Mouse (Mus musculus) CH12.LX (cell line): ENCODE measurements at regions not wholly inside any gene's neighbourhood (a gene's known extent, or its start where the extent isn't known, plus 50 kb on each side); places are given as distances from the start of the nearest gene placed in this dataset.

ENCODE experiments used
- DNase-seq: peaks from one replicate; pipeline ENCODE4 v3.0.0-alpha.2; 2013; ENCODE audit errors: extremely low read depth
- H3K27ac ChIP-seq: 2 replicates; pipeline ENCODE4 v1.5.1; 2012; ENCODE audit warnings: low read depth, mild to moderate bottlenecking, control low read depth, moderate library complexity; ENCODE audit not compliant: insufficient read depth
- H3K27me3 ChIP-seq: replicated peaks from 2 replicates; pipeline ENCODE3; 2012; ENCODE audit warnings: inconsistent platforms
- H3K36me3 ChIP-seq, 2 experiments: replicated peaks in 1 of 2; 2 replicates each; pipeline versions ENCODE3 to v1.6.1; 2012; ENCODE audit warnings: inconsistent platforms in 1 of 2, low read length in 1 of 2, mild to moderate bottlenecking in 1 of 2, mixed read lengths in 1 of 2, moderate library complexity in 1 of 2; ENCODE audit not compliant: control insufficient read depth in 1 of 2, insufficient read depth in 1 of 2
- H3K4me1 ChIP-seq, 2 experiments: 2 replicates each; pipeline ENCODE4 v1.6.1; 2012; ENCODE audit warnings: inconsistent platforms in 1 of 2, moderate library complexity in 1 of 2; ENCODE audit not compliant: insufficient read depth in 2 of 2, control insufficient read depth in 1 of 2
- H3K4me2 ChIP-seq: 2 replicates; pipeline ENCODE4 v1.6.1; 2012; ENCODE audit warnings: low read depth, mild to moderate bottlenecking, control low read depth; ENCODE audit not compliant: poor library complexity, insufficient read depth, severe bottlenecking
- H3K4me3 ChIP-seq, 3 experiments: fragments of 150-350 bp in 1 of 3; sonication (generic) in 1 of 3; replicated peaks in 1 of 3; 2 replicates each; pipeline versions ENCODE3 to v1.5.1; 2011 to 2012; ENCODE audit warnings: low read depth in 2 of 3, low read length in 2 of 3, mild to moderate bottlenecking in 2 of 3, moderate library complexity in 2 of 3, control low read depth in 1 of 3, improper control_type of control experiment in 1 of 3, inconsistent platforms in 1 of 3, mixed read lengths in 1 of 3; ENCODE audit not compliant: poor library complexity in 1 of 3
- H3K79me2 ChIP-seq: replicated peaks from 2 replicates; pipeline ENCODE4 v1.6.1; 2012; ENCODE audit warnings: mild to moderate bottlenecking, moderate library complexity; ENCODE audit not compliant: control insufficient read depth, poor library complexity, insufficient read depth, severe bottlenecking; ENCODE audit errors: extremely low read depth
- H3K9ac ChIP-seq: 2 replicates; pipeline ENCODE4 v1.6.1; 2012; ENCODE audit warnings: low read depth, mild to moderate bottlenecking, control low read depth, moderate library complexity; ENCODE audit not compliant: insufficient read depth
- H3K9me3 ChIP-seq: replicated peaks from 2 replicates; pipeline ENCODE3; 2012; ENCODE audit warnings: low read length, inconsistent platforms, mixed read lengths
- CHD2 ChIP-seq: IDR thresholded peaks from 2 replicates; pipeline ENCODE4 v1.6.1; 2011; ENCODE audit warnings: low read length, improper control_type of control experiment
- E2F4 ChIP-seq: IDR thresholded peaks from 2 replicates; pipeline ENCODE4 v1.6.1; 2011; ENCODE audit warnings: low read depth, low read length, improper control_type of control experiment; ENCODE audit not compliant: insufficient replicate concordance
- EP300 ChIP-seq: IDR thresholded peaks from 2 replicates; pipeline ENCODE4 v1.6.1; 2011; ENCODE audit warnings: low read length, improper control_type of control experiment
- GABPA ChIP-seq: IDR thresholded peaks from 2 replicates; pipeline ENCODE4 v1.6.1; 2012; ENCODE audit warnings: low read depth, low read length, improper control_type of control experiment, inconsistent platforms; ENCODE audit not compliant: insufficient replicate concordance
- IRF4 ChIP-seq: IDR thresholded peaks from 2 replicates; pipeline ENCODE4 v1.6.1; 2014; ENCODE audit warnings: low read depth, mild to moderate bottlenecking, inconsistent platforms, low read length, improper control_type of control experiment
- JUND ChIP-seq: conservative IDR thresholded peaks from 2 replicates; pipeline ENCODE4 v1.6.1; 2011; ENCODE audit warnings: low read depth, low read length, improper control_type of control experiment
- KAT2A ChIP-seq: IDR thresholded peaks from 2 replicates; pipeline ENCODE4 v1.6.1; 2012; ENCODE audit warnings: low read length, improper control_type of control experiment, inconsistent platforms; ENCODE audit not compliant: insufficient replicate concordance
- MAFK ChIP-seq: IDR thresholded peaks from 2 replicates; pipeline ENCODE4 v1.6.1; 2011; ENCODE audit warnings: low read length, improper control_type of control experiment; ENCODE audit not compliant: insufficient replicate concordance
- MAZ ChIP-seq: IDR thresholded peaks from 2 replicates; pipeline ENCODE4 v1.6.1; 2012; ENCODE audit warnings: low read depth, mild to moderate bottlenecking, inconsistent platforms, low read length, improper control_type of control experiment, moderate library complexity
- MEF2A ChIP-seq: IDR thresholded peaks from 2 replicates; pipeline ENCODE4 v1.6.1; 2014; ENCODE audit warnings: low read depth, mild to moderate bottlenecking, inconsistent platforms, low read length, improper control_type of control experiment, borderline replicate concordance
- MYC ChIP-seq: IDR thresholded peaks from 2 replicates; pipeline ENCODE4 v1.6.1; 2011; ENCODE audit warnings: low read depth, mild to moderate bottlenecking, improper control_type of control experiment, low read length
- NELFE ChIP-seq: IDR thresholded peaks from 2 replicates; pipeline ENCODE4 v1.6.1; 2011; ENCODE audit warnings: low read depth, low read length, improper control_type of control experiment
- NRF1 ChIP-seq: IDR thresholded peaks from 2 replicates; pipeline ENCODE4 v1.6.1; 2014; ENCODE audit warnings: low read depth, mild to moderate bottlenecking, inconsistent platforms, low read length, improper control_type of control experiment, moderate library complexity
- POLR2A ChIP-seq: IDR thresholded peaks from 2 replicates; pipeline ENCODE4 v1.6.1; 2011; ENCODE audit warnings: low read depth, mild to moderate bottlenecking, improper control_type of control experiment, low read length
- RAD21 ChIP-seq: IDR thresholded peaks from 2 replicates; pipeline ENCODE4 v1.6.1; 2011; ENCODE audit warnings: low read depth, mild to moderate bottlenecking, low read length, improper control_type of control experiment, moderate library complexity
- RCOR1 ChIP-seq: conservative IDR thresholded peaks from 2 replicates; pipeline ENCODE4 v1.6.1; 2012; ENCODE audit warnings: low read depth, mild to moderate bottlenecking, inconsistent platforms, low read length, improper control_type of control experiment
- TBP ChIP-seq: conservative IDR thresholded peaks from 2 replicates; pipeline ENCODE4 v1.6.1; 2011; ENCODE audit warnings: low read depth, low read length, improper control_type of control experiment
- TCF12 ChIP-seq: IDR thresholded peaks from 2 replicates; pipeline ENCODE4 v1.6.1; 2014; ENCODE audit warnings: low read depth, mild to moderate bottlenecking, inconsistent platforms, low read length, improper control_type of control experiment
- USF1 ChIP-seq: IDR thresholded peaks from 2 replicates; pipeline ENCODE4 v1.6.1; 2014; ENCODE audit warnings: low read depth, mild to moderate bottlenecking, inconsistent platforms, low read length, improper control_type of control experiment
- ZKSCAN1 ChIP-seq: IDR thresholded peaks from 2 replicates; pipeline ENCODE4 v1.6.1; 2012; ENCODE audit warnings: low read depth, inconsistent platforms, low read length, improper control_type of control experiment, borderline replicate concordance
- ZMIZ1 ChIP-seq: IDR thresholded peaks from 2 replicates; pipeline ENCODE4 v1.6.1; 2012; ENCODE audit warnings: low read depth, mild to moderate bottlenecking, inconsistent platforms, low read length, improper control_type of control experiment
- ZNF384 ChIP-seq: IDR thresholded peaks from 2 replicates; pipeline ENCODE4 v1.6.1; 2012; ENCODE audit warnings: low read depth, low read length, improper control_type of control experiment, inconsistent platforms
- dilution Hi-C: fragments of 300-500 bp; cut with MboI; formaldehyde crosslinking; loops from 2 replicates; pipeline ENCODE4 v1.14.3; 2020; ENCODE audit warnings: low sequenced_read_pairs; ENCODE audit not compliant: extremely low pct_unique_long_range_greater_than_20kb, extremely low pct_ligation_motif_present
- in situ Hi-C: fragments of 300-500 bp; cut with MboI; formaldehyde crosslinking; loops from 3 replicates; pipeline ENCODE4 v1.14.3; 2019; ENCODE audit warnings: low sequenced_read_pairs, low pct_ligation_motif_present, low pct_unique_long_range_greater_than_20kb, mixed read lengths

DNA sequence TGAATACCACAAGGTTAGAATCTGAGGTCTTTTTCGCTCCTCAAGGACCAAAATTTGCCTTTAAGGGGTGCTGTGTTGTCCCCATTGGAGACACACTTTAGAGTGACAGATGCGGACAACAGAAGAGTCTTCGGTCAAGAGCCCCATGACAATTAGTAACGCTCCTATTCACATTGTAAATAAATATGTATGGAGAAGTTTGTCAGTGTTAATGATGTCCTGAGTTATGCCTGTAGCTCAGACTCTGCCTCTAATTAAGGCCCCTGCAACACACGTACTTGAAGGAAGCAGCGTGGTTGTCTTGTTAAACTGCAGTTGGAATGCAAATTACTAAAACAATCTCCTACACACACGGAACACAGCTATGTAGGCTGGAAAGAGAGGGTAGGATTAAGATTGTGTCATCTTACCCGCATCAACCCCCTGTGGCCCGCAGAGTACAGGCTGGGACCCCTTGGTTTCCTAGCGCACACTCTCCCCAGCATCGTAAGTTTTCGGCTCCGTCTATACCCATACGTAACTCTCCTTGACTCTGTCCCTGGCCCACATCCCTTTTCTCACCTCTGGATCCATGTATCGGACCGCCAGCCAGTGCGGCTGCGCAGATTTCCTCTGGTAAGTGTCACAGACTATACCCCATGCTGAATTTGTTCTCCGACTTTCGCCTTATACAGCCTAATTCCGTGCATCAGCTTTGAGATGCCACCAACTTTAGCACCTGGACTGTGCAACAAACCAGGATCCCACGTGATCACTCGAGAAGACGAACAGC is 73.6 kb upstream of the Arid2 start:
- dilution Hi-C loops: no loop called here
- H3K9ac ChIP-seq: no peak overlapping the region

DNA sequence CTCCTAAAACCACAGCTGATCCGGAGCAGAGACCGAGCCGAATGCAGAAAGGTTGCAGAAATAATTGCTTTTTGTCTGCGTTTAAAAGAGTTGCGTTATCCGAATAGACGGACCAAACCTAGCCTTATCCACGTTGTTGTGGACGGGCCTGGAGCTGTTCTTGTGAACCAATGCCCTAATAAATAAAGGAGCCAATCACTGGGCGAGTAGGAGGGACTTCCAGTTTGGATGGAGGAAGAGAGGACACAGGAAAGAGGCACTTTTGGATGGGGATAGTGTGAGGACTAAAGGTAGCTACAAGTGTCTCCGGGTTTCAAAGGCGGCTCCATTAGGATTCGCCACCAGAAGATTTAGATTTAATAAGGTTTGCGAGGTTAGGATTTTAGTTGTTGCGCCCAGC is 69.4 kb upstream of the Arid2 start:
- dilution Hi-C loops: no loop called here
- in situ Hi-C loops: no loop called here

More for the DNA sequence above, 73.6 kb upstream of the Arid2 start:
- H3K27ac ChIP-seq: no peak overlapping the region
- in situ Hi-C loops: no loop called here
- no peaks in the 10 kb centered on the region for H3K36me3 ChIP-seq
- H3K4me2 ChIP-seq: no peak overlapping the region
- no peaks in the 10 kb centered on the region for H3K4me1 ChIP-seq
- no peaks in the 10 kb centered on the region for H3K79me2 ChIP-seq
- no peak overlapping the region for H3K4me3 ChIP-seq
- TF ChIP-seq ZMIZ1 (no peak), NRF1 (no peak), E2F4 (no peak)
- DNase-seq: no peak
- H3K27me3 ChIP-seq: no peaks in the 10 kb centered on the region
- no peaks in the 10 kb centered on the region for H3K9me3 ChIP-seq

DNA sequence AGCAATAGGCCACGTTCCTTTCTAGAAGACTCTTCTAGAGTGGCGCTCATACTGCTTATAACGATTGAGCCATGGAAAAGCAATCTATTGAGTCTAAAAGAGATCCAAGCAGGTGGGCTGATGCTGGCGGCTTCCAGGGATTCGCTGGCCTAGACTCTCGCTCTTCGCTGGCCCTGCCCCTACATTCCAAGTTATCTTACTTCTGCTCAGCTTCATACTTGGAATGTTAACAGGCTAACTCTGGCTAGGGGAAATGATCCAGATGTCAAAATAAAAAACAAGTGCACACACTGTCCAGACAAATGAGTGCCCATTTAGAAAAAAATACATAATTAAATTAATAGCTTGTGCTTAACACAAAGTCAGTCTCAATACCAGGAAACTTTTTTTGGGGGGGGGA is 67.6 kb upstream of the Arid2 start:
- no peaks in the 10 kb centered on the region for H3K36me3 ChIP-seq
- in situ Hi-C loops (no loop called here), dilution Hi-C loops (no loop called here)
- no peaks in the 10 kb centered on the region for H3K9me3 ChIP-seq
- no peaks in the 10 kb centered on the region for H3K4me1 ChIP-seq
- H3K27ac ChIP-seq: no peak overlapping the region
- DNase-seq: no peak
- no peak overlapping the region for H3K9ac ChIP-seq
- H3K27me3 ChIP-seq: no peaks in the 10 kb centered on the region
- H3K4me2 ChIP-seq: no peak overlapping the region
- no peaks in the 10 kb centered on the region for H3K79me2 ChIP-seq
- TF ChIP-seq RCOR1 (no peak), NELFE (no peak), IRF4 (no peak), ZKSCAN1 (no peak), MEF2A (no peak), TCF12 (no peak), ZNF384 (no peak), GABPA (no peak), TBP (no peak), JUND (no peak), MYC (no peak), MAFK (no peak), ZMIZ1 (no peak), USF1 (no peak), MAZ (no peak), KAT2A (no peak), CHD2 (no peak), POLR2A (no peak), EP300 (no peak)
- no peak overlapping the region for H3K4me3 ChIP-seq

More for the DNA sequence above, 69.4 kb upstream of the Arid2 start:
- Histone ChIP-seq H3K9ac (no peak overlapping the region), H3K4me2 (no peak overlapping the region), H3K4me3 (no peak overlapping the region), H3K4me1 (no peaks in the 10 kb centered on the region), H3K27ac (no peak overlapping the region), H3K79me2 (no peaks in the 10 kb centered on the region), H3K27me3 (no peaks in the 10 kb centered on the region), H3K9me3 (no peaks in the 10 kb centered on the region), H3K36me3 (no peaks in the 10 kb centered on the region)
- DNase-seq: no peak
- TF ChIP-seq ZKSCAN1 (no peak), RCOR1 (no peak), USF1 (no peak), JUND (no peak), EP300 (no peak), RAD21 (no peak), ZNF384 (no peak), MAZ (no peak), E2F4 (no peak), GABPA (no peak)
